Mouse (Mus musculus) ES-Bruce4 (cell line): ENCODE results near the gene 6430548M08Rik. TPM values are rescaled to one million over a fixed set of nuclear protein-coding genes. Genes with fewer than 3 reads are reported as not detected.

Experiments
- H3K27ac ChIP-seq: 2 replicates; pipeline ENCODE4 v1.5.1; 2012; ENCODE audit warnings: low read length, inconsistent platforms; ENCODE audit not compliant: insufficient read depth
- H3K27me3 ChIP-seq: 2 replicates; pipeline ENCODE4 v1.6.1; 2012; ENCODE audit warnings: mild to moderate bottlenecking, low read length, inconsistent platforms; ENCODE audit not compliant: control insufficient read depth, poor library complexity, insufficient read depth, severe bottlenecking
- H3K36me3 ChIP-seq: 2 replicates; pipeline ENCODE4 v1.6.1; 2012; ENCODE audit warnings: inconsistent platforms, mild to moderate bottlenecking, low read length, moderate library complexity; ENCODE audit not compliant: control insufficient read depth, poor library complexity, insufficient read depth, severe bottlenecking
- H3K4me1 ChIP-seq: one replicate; pipeline ENCODE4 v1.8.1; 2011; ENCODE audit warnings: low read length; ENCODE audit not compliant: control insufficient read depth, insufficient read depth
- H3K4me3 ChIP-seq: 2 replicates; pipeline ENCODE4 v1.5.1; 2011; ENCODE audit warnings: low read depth, mild to moderate bottlenecking, low read length
- H3K9ac ChIP-seq: 2 replicates; pipeline ENCODE4 v1.6.1; 2012; ENCODE audit warnings: low read depth, mild to moderate bottlenecking, inconsistent platforms; ENCODE audit not compliant: poor library complexity, severe bottlenecking
- H3K9me3 ChIP-seq: replicated peaks from 2 replicates; pipeline ENCODE4 v1.6.1; 2012; ENCODE audit warnings: mild to moderate bottlenecking, low read length, inconsistent platforms; ENCODE audit not compliant: control insufficient read depth, poor library complexity, insufficient read depth, severe bottlenecking
- CTCF ChIP-seq: IDR thresholded peaks from one replicate; pipeline ENCODE4 v1.8.1; 2011; ENCODE audit warnings: low read depth, low read length
- EP300 ChIP-seq: IDR thresholded peaks from 2 replicates; pipeline ENCODE4 v1.6.1; 2011; ENCODE audit warnings: low read depth, low read length; ENCODE audit not compliant: insufficient read depth
- POLR2A ChIP-seq: IDR thresholded peaks from one replicate; pipeline ENCODE4 v1.8.1; 2011; ENCODE audit warnings: low read length; ENCODE audit not compliant: insufficient read depth
- polyA plus RNA-seq: library from polyadenylated mRNA; stranded (reverse); fragments of >200 nt; gene quantifications from 2 replicates; pipeline ENCODE4 v1.2.4, GENCODE M21; 2011; ENCODE audit warnings: low read depth; ENCODE audit not compliant: missing spikeins, insufficient read depth, insufficient read length

6430548M08Rik gene
- polyA plus RNA-seq: 0.18 and 0.38 TPM in 2 replicates

- Histone ChIP-seq H3K9ac (peak within 1 kb of the TSS; percentile 21), H3K4me1 (no peaks in the 10 kb centered on the region), H3K4me3 (peak within 1 kb of the TSS; percentile 72), H3K27me3 (peaks cover 8% of the 10 kb centered on the region), H3K9me3 (no peaks in the 10 kb centered on the region), H3K36me3 (no peaks in the 10 kb centered on the region), H3K27ac (no peak within 1 kb of the TSS)
- TF ChIP-seq POLR2A: no peak
- TF ChIP-seq CTCF: peak; percentile 27
Observed at GRCm38 (mm10) chr8:120113758-120114255, at the start of gene 6430548M08Rik. 6430548M08Rik (plus strand) TSS chr8:120114152.

GRCm38 (mm10) chr8:120065611-120066010 lies 48.3 kb upstream of the 6430548M08Rik start:
- Histone ChIP-seq H3K9ac (no peak overlapping the region), H3K9me3 (no peaks in the 10 kb centered on the region), H3K4me1 (no peaks in the 10 kb centered on the region), H3K27ac (no peak overlapping the region), H3K27me3 (no peaks in the 10 kb centered on the region), H3K36me3 (no peaks in the 10 kb centered on the region), H3K4me3 (no peak overlapping the region)
- TF ChIP-seq EP300: no peak
- no peak for TF ChIP-seq CTCF
- TF ChIP-seq POLR2A: no peak

GRCm38 (mm10) chr8:120066226-120066625 lies 47.7 kb upstream of the 6430548M08Rik start:
- Histone ChIP-seq H3K4me1 (no peaks in the 10 kb centered on the region), H3K27me3 (no peaks in the 10 kb centered on the region), H3K4me3 (no peak overlapping the region), H3K27ac (no peak overlapping the region), H3K9me3 (no peaks in the 10 kb centered on the region), H3K9ac (no peak overlapping the region), H3K36me3 (no peaks in the 10 kb centered on the region)
- no peak for TF ChIP-seq CTCF
- no peak for TF ChIP-seq EP300
- TF ChIP-seq POLR2A: no peak

- Histone ChIP-seq H3K9me3 (no peaks in the 10 kb centered on the region), H3K27ac (no peak overlapping the region), H3K9ac (no peak overlapping the region), H3K27me3 (no peaks in the 10 kb centered on the region), H3K36me3 (no peaks in the 10 kb centered on the region), H3K4me1 (no peaks in the 10 kb centered on the region), H3K4me3 (no peak overlapping the region)
- no peak for TF ChIP-seq POLR2A
- no peak for TF ChIP-seq EP300
- no peak for TF ChIP-seq CTCF
Observed at GRCm38 (mm10) chr8:120067936-120068668, 45.9 kb upstream of the 6430548M08Rik start.

GRCm38 (mm10) chr8:120071684-120072083 lies 42.3 kb upstream of the 6430548M08Rik start:
- TF ChIP-seq CTCF (peak; percentile 91), EP300 (no peak), POLR2A (no peak)
- Histone ChIP-seq H3K9me3 (no peaks in the 10 kb centered on the region), H3K27ac (no peak overlapping the region), H3K27me3 (no peaks in the 10 kb centered on the region), H3K9ac (no peak overlapping the region), H3K36me3 (no peaks in the 10 kb centered on the region), H3K4me1 (no peaks in the 10 kb centered on the region), H3K4me3 (no peak overlapping the region)

GRCm38 (mm10) chr8:120072259-120072658 lies 41.7 kb upstream of the 6430548M08Rik start:
- TF ChIP-seq EP300 (no peak), CTCF (no peak), POLR2A (no peak)
- Histone ChIP-seq H3K4me1 (no peaks in the 10 kb centered on the region), H3K9ac (no peak overlapping the region), H3K27ac (no peak overlapping the region), H3K36me3 (no peaks in the 10 kb centered on the region), H3K27me3 (no peaks in the 10 kb centered on the region), H3K9me3 (no peaks in the 10 kb centered on the region), H3K4me3 (no peak overlapping the region)
